Mouse (Mus musculus) B cell, adult 62 days (primary cell): ENCODE measurements around the gene Gdap1l1. TPM values are rescaled to one million over a fixed set of nuclear protein-coding genes. Genes with fewer than 3 reads are reported as not detected.

ENCODE experiments used
- total RNA-seq: library from RNA; stranded (reverse); gene quantifications from 4 replicates; pipeline ENCODE4 v1.2.4, GENCODE M21; 2023

Gene Gdap1l1
- not detected in 4 replicates for total RNA-seq

DNA sequence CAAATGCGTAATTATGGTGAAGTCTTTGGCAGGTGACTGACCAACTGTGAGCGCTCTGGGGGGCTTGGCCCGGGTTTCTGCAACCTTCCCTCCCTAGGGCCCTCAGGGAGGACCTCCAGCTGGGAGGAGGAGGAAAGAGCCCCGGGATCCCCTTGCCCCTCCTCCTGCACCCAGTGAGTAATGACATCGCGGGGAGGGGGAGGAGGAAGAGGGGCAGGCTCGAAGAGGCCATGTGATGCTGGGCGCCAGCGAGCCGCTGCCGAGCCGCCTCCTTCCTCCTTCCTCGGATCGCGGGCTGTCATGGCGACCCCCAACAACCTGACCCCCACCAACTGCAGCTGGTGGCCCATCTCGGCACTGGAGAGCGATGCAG is at the start of gene Gdap1l1:
Gdap1l1 (plus strand) TSS at position 231 of the 373 bp plus-strand sequence.

DNA sequence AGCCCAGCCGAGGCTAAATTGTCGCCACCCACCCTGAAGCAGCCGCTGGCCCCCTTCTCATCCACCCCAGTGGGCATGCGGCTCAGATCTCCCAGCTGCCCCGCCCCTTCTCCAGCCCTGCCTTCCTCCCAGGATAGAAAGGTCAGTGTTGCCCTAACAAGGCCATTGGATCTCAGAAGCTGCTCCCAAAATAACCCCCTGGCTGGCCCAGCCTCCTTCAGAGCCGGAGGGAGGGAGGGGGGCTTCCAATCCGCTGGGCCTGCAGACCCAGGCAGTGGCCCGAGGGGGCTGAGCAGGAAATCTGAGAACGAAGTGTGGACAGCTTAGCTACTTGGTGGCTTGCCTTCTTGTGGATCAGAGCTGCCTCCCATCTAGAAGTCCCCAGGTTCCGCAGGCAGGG is 40.4 kb upstream of the Gdap1l1 start, which contains the start of gene Jph2:
Jph2 (minus strand) TSS at position 89 of the 400 bp plus-strand sequence.

DNA sequence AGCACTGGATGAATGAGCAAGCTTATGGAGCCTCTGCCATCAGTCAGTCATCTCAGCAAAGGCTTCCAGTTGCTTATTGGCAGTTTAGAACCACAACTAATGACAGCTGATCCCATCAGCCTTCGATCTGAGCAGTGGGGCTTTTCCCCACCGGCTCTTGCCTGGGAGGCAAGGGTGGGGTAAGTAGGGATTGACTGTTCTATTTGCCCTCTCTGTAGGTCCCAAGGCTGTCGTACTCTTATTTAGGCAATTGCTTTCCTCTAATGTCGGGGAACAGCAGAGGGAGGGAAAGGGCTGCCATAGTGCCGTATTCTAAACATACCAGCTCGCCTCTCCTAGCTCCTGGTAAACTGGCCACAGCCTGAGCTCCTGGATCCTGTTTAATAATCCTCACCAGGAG is 13.7 kb upstream of the Gdap1l1 start, which contains the start of gene Oser1:
Oser1 (minus strand) TSS at position 101 of the 400 bp plus-strand sequence.

DNA sequence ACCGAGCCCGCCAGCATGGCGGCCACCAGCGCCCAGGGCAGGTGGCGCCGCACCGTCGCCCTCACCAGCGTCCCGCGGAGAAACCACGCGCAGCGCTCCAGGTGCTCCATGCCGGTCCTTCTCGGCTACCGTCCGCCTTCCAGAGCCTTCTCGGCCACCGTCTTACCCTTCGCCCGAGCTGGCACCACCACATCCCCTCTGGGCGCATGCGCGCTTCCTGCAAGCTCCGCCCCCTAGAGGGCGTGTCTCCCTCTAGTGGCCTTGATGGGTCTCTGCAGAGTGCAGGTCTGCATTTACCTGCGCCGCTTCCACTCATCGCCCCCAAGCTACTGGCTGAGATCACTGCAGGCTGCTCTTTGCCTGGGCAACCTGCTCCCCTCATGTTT is 34.2 kb downstream of the Gdap1l1 start, which contains the start of gene Fitm2:
Fitm2 (minus strand) TSS at position 164 of the 386 bp plus-strand sequence.

DNA sequence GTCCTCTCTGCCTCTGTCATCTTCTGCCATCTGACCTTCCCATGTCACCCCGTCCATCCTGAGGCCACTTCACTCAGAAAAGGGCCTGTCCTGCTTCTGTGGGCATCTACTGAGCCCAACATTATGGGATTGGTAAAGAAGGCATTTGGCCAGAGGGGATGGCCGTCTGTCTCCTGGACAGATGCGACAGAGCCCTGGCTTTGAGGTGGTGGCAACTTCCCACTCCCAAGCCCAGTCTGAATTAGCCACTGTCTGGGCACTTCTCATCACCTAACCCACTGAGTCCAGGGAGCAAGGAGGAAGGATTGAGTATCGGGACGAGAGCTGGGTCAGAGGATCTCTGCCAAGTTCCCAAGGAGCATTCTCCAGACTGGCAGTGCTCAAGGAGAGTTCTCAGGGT is 53.7 kb downstream of the Gdap1l1 start, which contains the start of gene R3hdml:
R3hdml (plus strand) TSS at position 301 of the 400 bp plus-strand sequence.

Other genes with a start within 250 kb of the Gdap1l1 start
- gene Tox2, start 235.4 kb upstream of the Gdap1l1 start, total RNA-seq: 0.69 TPM in 1 of 4 replicates, not detected in the others
- 0.18 TPM in 1 of 4 replicates, not detected in the others for gene Jph2, start 40.5 kb upstream of the Gdap1l1 start, total RNA-seq
- 152 to 161 TPM (median 155 TPM) in 4 replicates for gene Oser1, start 13.8 kb upstream of the Gdap1l1 start, total RNA-seq
- gene Fitm2, start 34.2 kb downstream of the Gdap1l1 start, total RNA-seq: 3.3 to 4.3 TPM (median 3.7 TPM) in 4 replicates
- not detected in 4 replicates for gene R3hdml, start 53.8 kb downstream of the Gdap1l1 start, total RNA-seq
- not detected in 4 replicates for gene Hnf4a, start 68.3 kb downstream of the Gdap1l1 start, total RNA-seq
- 227 to 245 TPM (median 234 TPM) in 4 replicates for gene Ttpal, start 163.8 kb downstream of the Gdap1l1 start, total RNA-seq
- 1,350 to 1,399 TPM (median 1,388 TPM) in 4 replicates for gene Serinc3, start 206.7 kb downstream of the Gdap1l1 start, total RNA-seq
- 220 to 254 TPM (median 233 TPM) in 4 replicates for gene Pkig, start 219.9 kb downstream of the Gdap1l1 start, total RNA-seq